8 mouse cellular contexts compared by ENCODE assay signal in the genomic region with DNA sequence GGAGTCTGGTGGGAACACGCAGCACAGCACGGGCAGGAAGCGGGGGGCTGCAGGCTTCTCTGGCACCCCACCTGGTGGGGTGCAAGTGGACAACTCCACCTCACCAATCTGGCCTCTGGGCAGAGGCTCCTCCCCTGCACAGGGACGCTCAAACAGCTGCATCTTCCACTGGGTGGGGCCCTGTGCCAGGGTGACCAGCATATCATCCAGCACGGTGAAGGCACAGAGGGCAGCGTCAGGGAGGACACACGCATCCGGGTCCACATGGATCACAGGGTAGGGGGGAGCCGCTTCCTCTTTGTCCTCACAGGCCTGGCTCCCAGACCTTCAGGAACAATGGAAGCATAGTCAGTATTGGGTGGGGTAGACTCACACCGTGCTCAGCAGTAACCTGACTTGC. TPM values are rescaled to one million over a fixed set of nuclear protein-coding genes. Genes with fewer than 3 reads are reported as not detected.
A peak's percentile ranks its signal among the peaks of the same experiment; 100 is the strongest.
DNase-seq lines count a peak whose midpoint lies in the region; ATAC-seq lines count a peak whose summit lies in the region.

No protein-coding gene starts in this region.

- H3K4me2 ChIP-seq in heart, embryonic 14.5 days (ENCODE audit: low read length) = peak overlapping the region; percentile 97
- H3K4me2 ChIP-seq in hindbrain, embryonic 12.5 days (replicated peaks) = peak overlapping the region; percentile 95
- H3K4me2 ChIP-seq in midbrain, embryonic 13.5 days (replicated peaks) = peak overlapping the region; percentile 97

- H3K36me3 ChIP-seq in heart, embryonic 14.5 days (ENCODE audit: control insufficient read depth, insufficient read depth, low read length) = peaks cover 75% of the 10 kb centered on the region
- H3K36me3 ChIP-seq in embryonic facial prominence, embryonic 10.5 days (replicated peaks) = peaks cover 77% of the 10 kb centered on the region
- H3K36me3 ChIP-seq in hindbrain, embryonic 12.5 days = peaks cover 69% of the 10 kb centered on the region
- H3K36me3 ChIP-seq in midbrain, embryonic 13.5 days = peaks cover 70% of the 10 kb centered on the region

- 64% methylated on average over 10 of the region's 10 CpGs for WGBS in heart, embryonic 14.5 days
- WGBS in embryonic facial prominence, embryonic 10.5 days = 72% methylated on average over 10 of the region's 10 CpGs
- 73% methylated on average over 10 of the region's 10 CpGs for WGBS in hindbrain, embryonic 12.5 days
- 76% methylated on average over 9 of the region's 10 CpGs for WGBS in midbrain, embryonic 13.5 days

- no peak overlapping the region for H3K27ac ChIP-seq in heart, embryonic 14.5 days (replicated peaks in 1 of 2; ENCODE audit: control insufficient read depth in 1 of 2, insufficient read depth in 1 of 2, low read depth in 2 of 2, low read length in 2 of 2)
- peak overlapping the region; percentile 77; the same call in 1 of the 2 replicates for H3K27ac ChIP-seq in embryonic facial prominence, embryonic 10.5 days (replicated peaks)
- H3K27ac ChIP-seq in hindbrain, embryonic 12.5 days = 0 out of 2 replicates have a peak overlapping the region, but pooled peaks have one; percentile 12
- H3K27ac ChIP-seq in midbrain, embryonic 13.5 days = peak overlapping the region; percentile 72; the same call in 1 of the 2 replicates

- peaks cover 23 to 55% of the 10 kb centered on the region in 2 experiments for H3K4me1 ChIP-seq in heart, embryonic 14.5 days (ENCODE audit: control insufficient read depth in 2 of 2, insufficient read depth in 2 of 2, low read length in 2 of 2)
- peaks cover 28% of the 10 kb centered on the region for H3K4me1 ChIP-seq in embryonic facial prominence, embryonic 10.5 days
- H3K4me1 ChIP-seq in hindbrain, embryonic 12.5 days = peaks cover 25% of the 10 kb centered on the region
- H3K4me1 ChIP-seq in midbrain, embryonic 13.5 days (replicated peaks) = peaks cover 31% of the 10 kb centered on the region

- no peak for DNase-seq in heart, postnatal 4 days
- no peak for DNase-seq in embryonic facial prominence, embryonic 10.5 days (ENCODE audit: low spot score)
- DNase-seq in frontal cortex, postnatal 14 days (ENCODE audit: low spot score in 2 of 2) = no peak
- DNase-seq in right cerebral cortex, adult 18-20 months = no peak
- no peak for DNase-seq in frontal cortex, postnatal 10 days (ENCODE audit: low spot score in 2 of 2)

- no peak for ATAC-seq in heart, embryonic 14.5 days (ENCODE audit: insufficient number of reproducible peaks, insufficient read depth, low FRiP score, low read depth)
- ATAC-seq in hindbrain, embryonic 12.5 days (ENCODE audit: low FRiP score) = no peak
- ATAC-seq in midbrain, embryonic 13.5 days = peak; percentile 21; the same call in 1 of the 2 replicates

- H3K9ac ChIP-seq in heart, embryonic 14.5 days (ENCODE audit: low read length) = peak overlapping the region; percentile 89
- H3K9ac ChIP-seq in hindbrain, embryonic 12.5 days = peak overlapping the region; percentile 89
- peak overlapping the region; percentile 89 for H3K9ac ChIP-seq in midbrain, embryonic 13.5 days (replicated peaks)

- H3K27me3 ChIP-seq in heart, embryonic 14.5 days (ENCODE audit: control insufficient read depth, insufficient read depth, low read length) = no peaks in the 10 kb centered on the region
- H3K27me3 ChIP-seq in embryonic facial prominence, embryonic 10.5 days (replicated peaks; ENCODE audit: low read depth, poor library complexity, severe bottlenecking) = no peaks in the 10 kb centered on the region
- no peaks in the 10 kb centered on the region for H3K27me3 ChIP-seq in hindbrain, embryonic 12.5 days
- H3K27me3 ChIP-seq in midbrain, embryonic 13.5 days = no peaks in the 10 kb centered on the region

- no peaks in the 10 kb centered on the region for H3K9me3 ChIP-seq in heart, embryonic 14.5 days (ENCODE audit: control insufficient read depth, low read length)
- no peaks in the 10 kb centered on the region for H3K9me3 ChIP-seq in embryonic facial prominence, embryonic 10.5 days
- H3K9me3 ChIP-seq in hindbrain, embryonic 12.5 days (replicated peaks) = no peaks in the 10 kb centered on the region
- H3K9me3 ChIP-seq in midbrain, embryonic 13.5 days = no peaks in the 10 kb centered on the region

- peak overlapping the region; percentile 79 for H3K4me3 ChIP-seq in heart, embryonic 14.5 days (ENCODE audit: control insufficient read depth in 1 of 2, insufficient read depth in 1 of 2, low read depth in 1 of 2, low read length in 2 of 2)
- H3K4me3 ChIP-seq in embryonic facial prominence, embryonic 10.5 days = peak overlapping the region; percentile 95
- H3K4me3 ChIP-seq in hindbrain, embryonic 12.5 days = peak overlapping the region; percentile 83
- H3K4me3 ChIP-seq in midbrain, embryonic 13.5 days (replicated peaks) = peak overlapping the region; percentile 88

RNA-seq across cellular contexts. Expression of gene Faap100, which starts 1.2 kb away (rescaled TPM):
- 30.6 and 32.8 TPM in 2 replicates for polyA plus RNA-seq in heart, embryonic 14.5 days (2014; fragmentation: Nextera tagmentation; extraction: Ambion mirVana)
- total RNA-seq in heart, postnatal 4 days (2021) = 10 to 100 TPM; 31.4 to 34.4 TPM
- polyA plus RNA-seq in embryonic facial prominence, embryonic 10.5 days (2016; fragmentation: Nextera tagmentation; extraction: Ambion mirVana) = 38.3 and 39.0 TPM in 2 replicates
- polyA plus RNA-seq in hindbrain, embryonic 12.5 days (2016; fragmentation: Nextera tagmentation; extraction: Ambion mirVana) = 52.2 and 59.1 TPM in 2 replicates
- polyA plus RNA-seq in midbrain, embryonic 13.5 days (2015; fragmentation: Nextera tagmentation; extraction: Ambion mirVana) = 80.9 and 81.1 TPM in 2 replicates

RNA-seq across cellular contexts. Expression of gene Fscn2, which starts 16.0 kb away (rescaled TPM):
- 0.62 and 1.1 TPM in 2 replicates for polyA plus RNA-seq in heart, embryonic 14.5 days (2014; fragmentation: Nextera tagmentation; extraction: Ambion mirVana)
- total RNA-seq in heart, postnatal 4 days (2021) = under 1 TPM in 1 of 2 experiments, not detected in 1; 0.34 TPM
- 0.10 and 0.19 TPM in 2 replicates for polyA plus RNA-seq in embryonic facial prominence, embryonic 10.5 days (2016; fragmentation: Nextera tagmentation; extraction: Ambion mirVana)
- 1.2 and 1.3 TPM in 2 replicates for polyA plus RNA-seq in hindbrain, embryonic 12.5 days (2016; fragmentation: Nextera tagmentation; extraction: Ambion mirVana)
- 1.9 and 2.2 TPM in 2 replicates for polyA plus RNA-seq in midbrain, embryonic 13.5 days (2015; fragmentation: Nextera tagmentation; extraction: Ambion mirVana)

RNA-seq across cellular contexts. Expression of gene Actg1, which starts 29.0 kb away (rescaled TPM):
- 979 and 1,136 TPM in 2 replicates for polyA plus RNA-seq in heart, embryonic 14.5 days (2014; fragmentation: Nextera tagmentation; extraction: Ambion mirVana)
- total RNA-seq in heart, postnatal 4 days (2021) = 1,000 to 10,000 TPM in 1 of 2 experiments, 100 to 1,000 TPM in 1; 930 to 1,002 TPM
- polyA plus RNA-seq in embryonic facial prominence, embryonic 10.5 days (2016; fragmentation: Nextera tagmentation; extraction: Ambion mirVana) = 3,067 and 3,150 TPM in 2 replicates
- 3,608 and 3,685 TPM in 2 replicates for polyA plus RNA-seq in hindbrain, embryonic 12.5 days (2016; fragmentation: Nextera tagmentation; extraction: Ambion mirVana)
- polyA plus RNA-seq in midbrain, embryonic 13.5 days (2015; fragmentation: Nextera tagmentation; extraction: Ambion mirVana) = 3,928 and 4,113 TPM in 2 replicates

Comparison
In these comparisons a context has a peak if more than half of its experiments do, and no peak if none do; other contexts are left out.
1. H3K27ac ChIP-seq: peak in embryonic facial prominence, embryonic 10.5 days (single experiment), hindbrain, embryonic 12.5 days (single experiment) and midbrain, embryonic 13.5 days (single experiment); none in heart, embryonic 14.5 days (0 of 2).
2. Peak in every context shown above with its lines, with median percentiles within 50 percentile points of each other: H3K4me2 ChIP-seq, H3K4me3 ChIP-seq and H3K9ac ChIP-seq.